Mouse (Mus musculus) 416B (cell line): ENCODE results near the gene Gm14819.
"Not testable (repeated sequence)": the region's sequence is repeated elsewhere in the genome, so short reads cannot be mapped to it uniquely, and the experiment has no call there.

Experiments used
- DNase-seq: peaks from one replicate; pipeline ENCODE4 v3.0.0; 2011; ENCODE audit warnings: low read depth

The Gm14819 gene

GRCm38 (mm10) chrX:35403883-35404282 is at the start of gene Gm14819:
Gm14819 (plus strand) TSS chrX:35404183.
- not testable (repeated sequence) for DNase-seq
